Mouse (Mus musculus) heart, embryonic 11.5 days (tissue): Measurements from ENCODE around the gene Pdia3. TPM values are rescaled to one million over a fixed set of nuclear protein-coding genes. Genes with fewer than 3 reads are reported as not detected.
"Not testable (repeated sequence)": the region's sequence is repeated elsewhere in the genome, so short reads cannot be mapped to it uniquely, and the experiment has no call there.

Experiments
- ATAC-seq: fragments of 200-750 bp; cut with Nextera tagmentation; replicated peaks from 2 replicates; pipeline ENCODE4 v1.8.0; 2017; ENCODE audit warnings: moderate library complexity; ENCODE audit not compliant: insufficient number of reproducible peaks, low FRiP score, low TSS enrichment
- H3K27ac ChIP-seq: fragments of 300-500 bp; sonication (generic); 2 replicates; pipeline ENCODE4 v1.5.1; 2014; ENCODE audit warnings: mild to moderate bottlenecking, low read depth, low read length
- H3K27me3 ChIP-seq: fragments of 300-500 bp; sonication (generic); 2 replicates; pipeline ENCODE4 v1.6.1; 2014; ENCODE audit warnings: mild to moderate bottlenecking, low read length, mixed read lengths; ENCODE audit not compliant: control insufficient read depth, insufficient read depth
- H3K36me3 ChIP-seq: fragments of 300-500 bp; sonication (generic); 2 replicates; pipeline ENCODE4 v1.6.1; 2014; ENCODE audit warnings: mild to moderate bottlenecking, low read length, moderate library complexity, mixed read lengths; ENCODE audit not compliant: control insufficient read depth, insufficient read depth
- H3K4me1 ChIP-seq: fragments of 300-500 bp; sonication (generic); 2 replicates; pipeline ENCODE4 v1.6.1; 2014; ENCODE audit warnings: low read length; ENCODE audit not compliant: control insufficient read depth, insufficient read depth
- H3K4me2 ChIP-seq: fragments of 300-500 bp; sonication (generic); 2 replicates; pipeline ENCODE4 v1.6.1; 2014; ENCODE audit warnings: mild to moderate bottlenecking, moderate library complexity
- H3K4me3 ChIP-seq: fragments of 300-500 bp; sonication (generic); 2 replicates; pipeline ENCODE4 v1.5.1; 2014; ENCODE audit warnings: low read depth, low read length
- H3K9ac ChIP-seq: fragments of 300-500 bp; sonication (generic); 2 replicates; pipeline ENCODE4 v1.6.1; 2014; ENCODE audit warnings: mild to moderate bottlenecking, low read depth, low read length, moderate library complexity
- H3K9me3 ChIP-seq: fragments of 300-500 bp; sonication (generic); replicated peaks from 2 replicates; pipeline ENCODE4 v1.6.1; 2016; ENCODE audit warnings: low read length; ENCODE audit not compliant: control insufficient read depth
- WGBS: fragments of 180-500 bp; shearing (Covaris S2); extraction: QIAGEN DNeasy Blood & Tissue Kit; methylation state at CpG from one replicate; pipeline ENCODE4 v1.1.7; 2014; ENCODE audit not compliant: insufficient replicate concordance; 5-methylcytosine and 5-hydroxymethylcytosine counted together
- microRNA-seq: library from miRNA; unstranded; fragments of <30 nt; microRNA quantifications from one replicate; pipeline ENCODE4, GENCODE M21; 2016; ENCODE audit warnings: borderline number of aligned reads
- polyA plus RNA-seq: library from polyadenylated mRNA; unstranded; fragments of >200 nt; fragmentation: Nextera tagmentation; extraction: Ambion mirVana; gene quantifications from 2 replicates; pipeline ENCODE4 v1.2.1, GENCODE M21; 2014

Gene Pdia3
- polyA plus RNA-seq, 1 experiment from 2014 or later, result 489 TPM

DNA sequence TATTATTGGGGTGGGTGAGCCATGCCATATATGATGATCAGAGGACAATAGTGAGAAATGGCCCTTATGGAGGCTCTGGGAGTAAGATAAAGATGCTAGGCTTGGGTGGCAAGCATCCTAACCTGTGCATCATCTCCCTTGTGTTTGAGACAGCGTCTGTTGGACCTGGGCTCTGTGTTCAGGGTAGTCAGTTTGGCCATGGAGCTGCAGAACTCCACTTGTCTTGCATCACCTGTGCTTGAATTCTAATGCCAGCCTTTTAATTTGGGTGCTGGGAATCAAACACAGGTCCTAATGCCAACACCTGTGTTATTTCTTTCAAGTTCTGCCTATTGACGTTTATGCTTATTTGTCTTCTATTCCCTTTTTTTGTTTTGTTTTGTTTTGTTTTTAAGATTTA lies 61.7 kb downstream of the Pdia3 start:
- not testable (repeated sequence) for ATAC-seq, H3K4me3 ChIP-seq, H3K27me3 ChIP-seq, H3K27ac ChIP-seq, H3K4me2 ChIP-seq, H3K36me3 ChIP-seq, H3K4me1 ChIP-seq, H3K9ac ChIP-seq, H3K9me3 ChIP-seq
- 93% methylated on average over 2 of the region's 2 CpGs for WGBS

DNA sequence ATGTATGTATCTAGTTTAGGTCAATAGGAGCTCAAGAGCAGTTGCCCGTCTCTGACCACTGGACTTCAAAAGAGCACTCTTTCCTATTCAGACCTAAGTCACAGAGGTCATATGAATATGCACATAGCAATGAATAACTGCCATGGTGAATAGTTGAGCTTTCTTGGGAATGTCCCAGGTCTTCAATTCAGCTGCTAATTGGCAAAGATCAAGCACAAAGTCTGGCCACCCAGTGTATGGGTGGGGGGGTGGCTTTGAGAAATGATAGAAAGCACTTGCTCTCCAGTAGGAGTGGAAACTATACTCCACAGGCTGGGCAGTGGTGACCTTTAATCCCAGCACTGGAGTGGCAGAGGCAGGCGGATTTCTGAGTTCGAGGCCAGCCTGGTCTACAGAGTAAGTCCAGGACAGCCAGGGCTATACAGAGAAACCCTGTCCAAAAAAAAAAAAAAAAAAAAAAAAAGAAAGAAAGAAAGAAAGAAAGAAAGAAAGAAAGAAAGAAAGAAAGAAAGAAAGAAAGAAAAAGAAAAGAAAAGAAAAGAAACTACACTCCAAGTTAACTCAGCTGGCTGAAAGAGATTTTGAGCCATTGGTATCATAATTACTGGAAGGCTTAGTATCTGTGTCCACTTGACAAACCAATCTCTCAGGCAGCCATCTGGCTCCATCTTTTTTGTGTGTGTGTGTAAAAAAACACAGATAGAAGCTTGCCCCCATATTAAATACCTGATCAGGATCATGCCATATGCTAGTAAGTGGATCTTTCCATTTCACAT lies 64.1 kb downstream of the Pdia3 start:
- H3K27ac ChIP-seq, result no peak overlapping the region
- H3K27me3 ChIP-seq, result no peaks in the 10 kb centered on the region
- ATAC-seq, result no peak
- H3K4me2 ChIP-seq, result no peak overlapping the region
- H3K4me1 ChIP-seq, result no peaks in the 10 kb centered on the region
- H3K9ac ChIP-seq, result no peak overlapping the region
- H3K9me3 ChIP-seq, result no peaks in the 10 kb centered on the region
- WGBS, result 68% methylated on average over 3 of the region's 3 CpGs
- H3K4me3 ChIP-seq, result no peak overlapping the region
- H3K36me3 ChIP-seq, result no peaks in the 10 kb centered on the region

DNA sequence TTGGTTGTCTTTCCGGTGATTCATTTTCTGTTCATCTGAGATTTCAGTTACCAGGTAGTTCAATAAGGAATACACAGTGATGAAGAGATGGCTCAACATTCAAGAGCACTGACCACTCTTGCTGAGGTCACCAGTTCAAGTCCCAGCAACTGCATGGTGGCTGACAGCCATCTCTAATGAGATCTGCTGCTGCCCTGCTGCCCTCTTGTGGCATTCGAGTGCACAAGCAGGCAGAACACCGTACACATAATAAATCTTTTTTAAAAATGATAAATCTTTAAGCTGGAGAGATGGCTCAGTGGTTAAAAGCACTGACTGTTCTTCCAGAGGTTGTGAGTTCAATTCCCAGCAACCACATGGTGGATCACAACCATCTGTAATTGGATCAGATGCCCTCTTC lies 66.9 kb downstream of the Pdia3 start:
- no peak for ATAC-seq
- no peaks in the 10 kb centered on the region for H3K36me3 ChIP-seq
- no peak overlapping the region for H3K9ac ChIP-seq
- no peaks in the 10 kb centered on the region for H3K9me3 ChIP-seq
- no peak overlapping the region for H3K4me3 ChIP-seq
- H3K27ac ChIP-seq, result no peak overlapping the region
- no peaks in the 10 kb centered on the region for H3K4me1 ChIP-seq
- no peaks in the 10 kb centered on the region for H3K27me3 ChIP-seq
- H3K4me2 ChIP-seq, result no peak overlapping the region
- WGBS, result 60% methylated on average over 3 of the region's 3 CpGs

DNA sequence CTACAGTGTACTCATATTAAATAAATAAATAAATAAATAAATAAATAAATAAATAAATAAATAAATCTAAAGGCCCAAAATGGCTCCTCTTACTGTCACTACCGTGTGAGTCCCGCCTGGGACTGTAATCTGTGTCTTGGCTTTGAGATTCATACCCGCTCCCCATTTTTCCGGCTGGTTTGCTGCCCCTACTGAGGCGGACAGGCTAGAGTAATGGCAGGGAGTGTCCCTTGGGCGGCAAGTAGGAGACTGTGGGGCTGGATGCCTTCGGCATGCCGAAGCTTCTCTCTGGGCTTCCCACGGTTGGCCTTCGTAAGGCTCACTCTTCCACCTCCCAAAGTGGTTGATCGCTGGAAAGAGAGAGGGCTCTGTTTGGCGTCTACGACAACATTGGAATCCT lies 67.3 kb downstream of the Pdia3 start:
- H3K27ac ChIP-seq, H3K9ac ChIP-seq, H3K27me3 ChIP-seq, H3K36me3 ChIP-seq, H3K4me2 ChIP-seq, H3K4me3 ChIP-seq, H3K4me1 ChIP-seq, ATAC-seq, H3K9me3 ChIP-seq: not testable (repeated sequence)
- 78% methylated on average over 13 of the region's 13 CpGs for WGBS

DNA sequence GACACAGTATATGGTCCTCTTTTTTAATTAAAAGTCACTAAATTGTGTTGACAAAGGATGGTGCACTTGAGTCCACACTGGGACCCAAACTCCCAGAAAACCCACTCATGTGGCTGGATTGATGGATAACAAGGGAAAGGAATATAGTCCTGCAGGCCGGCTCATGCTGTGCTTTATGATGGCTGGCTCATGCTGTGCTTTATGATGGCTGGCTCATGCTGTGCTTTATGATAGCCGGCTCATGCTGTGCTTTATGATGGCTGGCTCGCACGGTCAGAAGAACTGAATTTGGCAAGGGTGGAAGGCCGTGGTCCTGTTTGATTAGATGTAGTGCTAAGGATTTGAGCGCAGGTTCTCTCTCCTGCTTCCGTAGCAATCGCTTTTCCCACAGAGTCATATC lies 70.0 kb downstream of the Pdia3 start:
- H3K27ac ChIP-seq, result no peak overlapping the region
- WGBS, result 77% methylated on average over 8 of the region's 8 CpGs
- no peak overlapping the region for H3K4me3 ChIP-seq
- H3K27me3 ChIP-seq, result no peaks in the 10 kb centered on the region
- no peak overlapping the region for H3K9ac ChIP-seq
- H3K36me3 ChIP-seq, result no peaks in the 10 kb centered on the region
- no peak overlapping the region for H3K4me2 ChIP-seq
- no peak for ATAC-seq
- no peaks in the 10 kb centered on the region for H3K4me1 ChIP-seq
- H3K9me3 ChIP-seq, result no peaks in the 10 kb centered on the region

DNA sequence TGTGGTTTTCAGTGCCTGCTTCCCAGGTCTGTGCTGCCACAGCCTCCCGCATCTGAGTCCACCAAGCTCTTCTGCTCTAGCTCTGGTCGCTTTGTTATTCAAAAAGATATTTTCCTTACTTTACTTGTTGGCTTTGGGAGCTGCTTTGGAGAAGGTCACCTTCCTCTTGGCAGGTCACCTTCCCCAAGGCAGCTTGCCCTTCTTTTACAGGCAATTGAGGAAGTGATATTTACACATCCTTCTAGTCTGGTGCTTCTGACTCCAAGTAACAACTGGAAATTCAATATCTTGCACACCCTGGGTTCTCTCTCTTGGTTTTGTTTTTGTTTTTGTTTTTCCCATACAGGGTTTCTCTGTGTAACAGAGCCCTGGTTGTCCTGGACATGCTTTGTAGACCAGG lies 70.8 kb downstream of the Pdia3 start:
- not testable (repeated sequence) for H3K4me2 ChIP-seq, H3K9me3 ChIP-seq, H3K36me3 ChIP-seq, H3K27me3 ChIP-seq, H3K4me1 ChIP-seq, ATAC-seq, H3K9ac ChIP-seq, H3K4me3 ChIP-seq, H3K27ac ChIP-seq
- WGBS, result 71% methylated on average over 1 of the region's 2 CpGs

Small RNA genes within 50 kb of the gene (microRNA-seq; reads per million reads assigned to microRNA genes)
- not detected for gene Gm22953

Other genes with a start within 250 kb of the Pdia3 start
- gene Tubgcp4, start 243.1 kb upstream of the Pdia3 start, polyA plus RNA-seq, result 41.0 and 44.9 TPM in 2 replicates
- gene Zscan29, start 242.7 kb upstream of the Pdia3 start, polyA plus RNA-seq, result 6.3 and 8.2 TPM in 2 replicates
- 60.1 and 63.5 TPM in 2 replicates for gene Trp53bp1, start 142.4 kb upstream of the Pdia3 start, polyA plus RNA-seq
- gene Map1a, start 124.2 kb upstream of the Pdia3 start, polyA plus RNA-seq, result 4.0 and 6.6 TPM in 2 replicates
- gene Ppip5k1, start 58.4 kb upstream of the Pdia3 start, polyA plus RNA-seq, result 10.8 and 11.5 TPM in 2 replicates
- 1.3 and 2.5 TPM in 2 replicates for gene Ckmt1, start 56.1 kb upstream of the Pdia3 start, polyA plus RNA-seq
- 0.03 TPM in 1 of 2 replicates, not detected in the other for gene Strc, start 26.6 kb upstream of the Pdia3 start, polyA plus RNA-seq
- gene Catsper2, start within 50 bp of the Pdia3 start, polyA plus RNA-seq, result 2.7 and 3.4 TPM in 2 replicates
- gene Ell3, start 30.5 kb downstream of the Pdia3 start, polyA plus RNA-seq, result 1.6 and 2.4 TPM in 2 replicates
- 603 and 608 TPM in 2 replicates for gene Serf2, start 35.4 kb downstream of the Pdia3 start, polyA plus RNA-seq
- 118 and 124 TPM in 2 replicates for gene Hypk, start 39.5 kb downstream of the Pdia3 start, polyA plus RNA-seq
- 0.07 TPM in 1 of 2 replicates, not detected in the other for gene Serinc4, start 43.0 kb downstream of the Pdia3 start, polyA plus RNA-seq
- 45.0 and 48.8 TPM in 2 replicates for gene Mfap1b, start 60.3 kb downstream of the Pdia3 start, polyA plus RNA-seq
- 19.2 and 20.6 TPM in 2 replicates for gene Mfap1a, start 92.9 kb downstream of the Pdia3 start, polyA plus RNA-seq
- 7.1 and 10.0 TPM in 2 replicates for gene Wdr76, start 92.9 kb downstream of the Pdia3 start, polyA plus RNA-seq